Mouse (Mus musculus): ENCODE results near the gene Fbxo48. TPM values are rescaled to one million over a fixed set of nuclear protein-coding genes. Genes with fewer than 3 reads are reported as not detected.

Gene Fbxo48
- total and polyA plus RNA-seq, 3 experiments = 6.5 to 10.3 (median 7.0) TPM

- dilution Hi-C loops (cut with MboI; ENCODE audit: extremely low pct_ligation_motif_present, extremely low pct_unique_long_range_greater_than_20kb, low sequenced_read_pairs) = no loop called here
- TF ChIP-seq SIN3A (IDR thresholded peaks at IDR 0.05; ENCODE audit: low read length) = no peak
- TF ChIP-seq RAD21 (IDR thresholded peaks at IDR 0.05; ENCODE audit: low read depth, low read length) = no peak
- TF ChIP-seq MYC (IDR thresholded peaks at IDR 0.05; ENCODE audit: low read depth, low read length) = no peak
- no peak for TF ChIP-seq JUND (conservative IDR thresholded peaks at IDR 0.05; ENCODE audit: low read depth, low read length)
- TF ChIP-seq JUN (IDR thresholded peaks at IDR 0.05; ENCODE audit: insufficient read depth, low read depth, low read length) = no peak
- no peak for TF ChIP-seq POLR2A (IDR thresholded peaks at IDR 0.05; ENCODE audit: low read depth, low read length)
- TF ChIP-seq GABPA (IDR thresholded peaks at IDR 0.05; ENCODE audit: insufficient replicate concordance, low read depth, low read length) = no peak
- no peak for TF ChIP-seq ELF1 (IDR thresholded peaks at IDR 0.05; ENCODE audit: low read depth, low read length)
- Histone ChIP-seq H3K27ac (ENCODE audit: insufficient read depth, low read depth) (peak overlapping the region; percentile 72; the same call in 1 of the 2 replicates), H3K4me3 (replicated peaks in 1 of 3; ENCODE audit: low read depth in 2 of 3, low read length in 2 of 3, poor library complexity in 1 of 3) (no peak overlapping the region), H3K4me1 (ENCODE audit: control insufficient read depth in 1 of 2, insufficient read depth in 2 of 2) (peaks cover 24 to 76% of the 10 kb centered on the region in 2 experiments), H3K4me2 (ENCODE audit: insufficient read depth, low read depth, poor library complexity, severe bottlenecking) (no peak overlapping the region), H3K9ac (ENCODE audit: insufficient read depth, low read depth) (no peak overlapping the region), H3K79me2 (replicated peaks; ENCODE audit: control insufficient read depth, extremely low read depth, insufficient read depth, poor library complexity, severe bottlenecking) (peaks cover 16% of the 10 kb centered on the region), H3K27me3 (replicated peaks) (no peaks in the 10 kb centered on the region), H3K36me3 (replicated peaks in 1 of 2; ENCODE audit: control insufficient read depth in 1 of 2, insufficient read depth in 1 of 2, low read length in 1 of 2) (peaks cover 76 to 89% of the 10 kb centered on the region in 2 experiments), H3K9me3 (replicated peaks; ENCODE audit: low read length) (no peaks in the 10 kb centered on the region)
- in situ Hi-C loops (cut with MboI; ENCODE audit: low pct_ligation_motif_present, low pct_unique_long_range_greater_than_20kb, low sequenced_read_pairs) = no loop called here
- DNase-seq (ENCODE audit: extremely low read depth) = no peak
Measured at GRCm38 (mm10) chr11:16989885-16990284, 38.7 kb downstream of the Fbxo48 start.

- TF ChIP-seq TCF12 (IDR thresholded peaks at IDR 0.05; ENCODE audit: low read depth, low read length) (no peak), POLR2AphosphoS2 (IDR thresholded peaks at IDR 0.05; ENCODE audit: low read depth, low read length) (no peak), MAFK (IDR thresholded peaks at IDR 0.05; ENCODE audit: insufficient replicate concordance, low read length) (no peak), EP300 (IDR thresholded peaks at IDR 0.05; ENCODE audit: low read length) (no peak)
- H3K9ac ChIP-seq (ENCODE audit: insufficient read depth, low read depth) = no peak overlapping the region
- no peaks in the 10 kb centered on the region for H3K9me3 ChIP-seq (replicated peaks; ENCODE audit: low read length)
- peaks cover 26 to 73% of the 10 kb centered on the region in 2 experiments for H3K4me1 ChIP-seq (ENCODE audit: control insufficient read depth in 1 of 2, insufficient read depth in 2 of 2)
- peaks cover 38% of the 10 kb centered on the region for H3K79me2 ChIP-seq (replicated peaks; ENCODE audit: control insufficient read depth, extremely low read depth, insufficient read depth, poor library complexity, severe bottlenecking)
- peaks cover 76 to 90% of the 10 kb centered on the region in 2 experiments for H3K36me3 ChIP-seq (replicated peaks in 1 of 2; ENCODE audit: control insufficient read depth in 1 of 2, insufficient read depth in 1 of 2, low read length in 1 of 2)
- H3K27me3 ChIP-seq (replicated peaks) = no peaks in the 10 kb centered on the region
- no peak overlapping the region for H3K4me2 ChIP-seq (ENCODE audit: insufficient read depth, low read depth, poor library complexity, severe bottlenecking)
- in situ Hi-C loops (cut with MboI; ENCODE audit: low pct_ligation_motif_present, low pct_unique_long_range_greater_than_20kb, low sequenced_read_pairs) = no loop called here
- no peak overlapping the region for H3K4me3 ChIP-seq (replicated peaks in 1 of 3; ENCODE audit: low read depth in 2 of 3, low read length in 2 of 3, poor library complexity in 1 of 3)
- dilution Hi-C loops (cut with MboI; ENCODE audit: extremely low pct_ligation_motif_present, extremely low pct_unique_long_range_greater_than_20kb, low sequenced_read_pairs) = no loop called here
- DNase-seq (ENCODE audit: extremely low read depth) = no peak
- H3K27ac ChIP-seq (ENCODE audit: insufficient read depth, low read depth) = no peak overlapping the region
Measured at GRCm38 (mm10) chr11:16992880-16993279, 41.7 kb downstream of the Fbxo48 start.

GRCm38 (mm10) chr11:16996818-16997217 lies 45.6 kb downstream of the Fbxo48 start:
- peaks cover 20 to 75% of the 10 kb centered on the region in 2 experiments for H3K4me1 ChIP-seq (ENCODE audit: control insufficient read depth in 1 of 2, insufficient read depth in 2 of 2)
- peaks cover 63% of the 10 kb centered on the region for H3K79me2 ChIP-seq (replicated peaks; ENCODE audit: control insufficient read depth, extremely low read depth, insufficient read depth, poor library complexity, severe bottlenecking)
- DNase-seq (ENCODE audit: extremely low read depth) = no peak
- dilution Hi-C loops (cut with MboI; ENCODE audit: extremely low pct_ligation_motif_present, extremely low pct_unique_long_range_greater_than_20kb, low sequenced_read_pairs) = no loop called here
- H3K4me2 ChIP-seq (ENCODE audit: insufficient read depth, low read depth, poor library complexity, severe bottlenecking) = peak overlapping the region; percentile 27
- no peaks in the 10 kb centered on the region for H3K27me3 ChIP-seq (replicated peaks)
- no peaks in the 10 kb centered on the region for H3K9me3 ChIP-seq (replicated peaks; ENCODE audit: low read length)
- no peak overlapping the region for H3K4me3 ChIP-seq (replicated peaks in 1 of 3; ENCODE audit: low read depth in 2 of 3, low read length in 2 of 3, poor library complexity in 1 of 3)
- H3K36me3 ChIP-seq (replicated peaks in 1 of 2; ENCODE audit: control insufficient read depth in 1 of 2, insufficient read depth in 1 of 2, low read length in 1 of 2) = peaks cover 52 to 75% of the 10 kb centered on the region in 2 experiments
- H3K9ac ChIP-seq (ENCODE audit: insufficient read depth, low read depth) = peak overlapping the region; percentile 3; the same call in 1 of the 2 replicates
- H3K27ac ChIP-seq (ENCODE audit: insufficient read depth, low read depth) = peak overlapping the region; percentile 39
- in situ Hi-C loops (cut with MboI; ENCODE audit: low pct_ligation_motif_present, low pct_unique_long_range_greater_than_20kb, low sequenced_read_pairs) = no loop called here
- TF ChIP-seq POLR2AphosphoS2 (IDR thresholded peaks at IDR 0.05; ENCODE audit: low read depth, low read length) = no peak
- no peak for TF ChIP-seq MYC (IDR thresholded peaks at IDR 0.05; ENCODE audit: low read depth, low read length)
- TF ChIP-seq ZNF384 (IDR thresholded peaks at IDR 0.05; ENCODE audit: low read depth, low read length) = no peak
- no peak for TF ChIP-seq KAT2A (IDR thresholded peaks at IDR 0.05; ENCODE audit: insufficient replicate concordance, low read length)
- no peak for TF ChIP-seq GABPA (IDR thresholded peaks at IDR 0.05; ENCODE audit: insufficient replicate concordance, low read depth, low read length)
- TF ChIP-seq ZC3H11A (IDR thresholded peaks at IDR 0.05; ENCODE audit: low read depth, low read length) = no peak
- no peak for TF ChIP-seq BHLHE40 (IDR thresholded peaks at IDR 0.05; ENCODE audit: low read depth, low read length)
- peak; percentile 50; the same call in 1 of the 2 replicates for TF ChIP-seq MXI1 (IDR thresholded peaks at IDR 0.05; ENCODE audit: low read depth, low read length)
- TF ChIP-seq JUND (conservative IDR thresholded peaks at IDR 0.05; ENCODE audit: low read depth, low read length) = peak; percentile 76
- TF ChIP-seq CHD1 (IDR thresholded peaks at IDR 0.05; ENCODE audit: low read depth, low read length) = 0 out of 2 replicates have a peak, but pooled peaks have one; percentile 16
- TF ChIP-seq MAFK (IDR thresholded peaks at IDR 0.05; ENCODE audit: insufficient replicate concordance, low read length) = no peak
- no peak for TF ChIP-seq ZMIZ1 (IDR thresholded peaks at IDR 0.05; ENCODE audit: low read depth, low read length)
- no peak for TF ChIP-seq ELF1 (IDR thresholded peaks at IDR 0.05; ENCODE audit: low read depth, low read length)
- TF ChIP-seq TBP (conservative IDR thresholded peaks at IDR 0.05; ENCODE audit: low read depth, low read length) = no peak
- no peak for TF ChIP-seq USF2 (conservative IDR thresholded peaks at IDR 0.05; ENCODE audit: low read depth, low read length)
- peak; percentile 82 for TF ChIP-seq ETS1 (conservative IDR thresholded peaks at IDR 0.05; ENCODE audit: low read depth, low read length)
- TF ChIP-seq MEF2A (IDR thresholded peaks at IDR 0.05; ENCODE audit: borderline replicate concordance, low read depth, low read length) = peak; percentile 81; the same call in 1 of the 2 replicates
- TF ChIP-seq MAZ (IDR thresholded peaks at IDR 0.05; ENCODE audit: low read depth, low read length) = no peak
- TF ChIP-seq RAD21 (IDR thresholded peaks at IDR 0.05; ENCODE audit: low read depth, low read length) = no peak
